Mouse (Mus musculus): Measurements from ENCODE around the gene Rad51c. TPM values are rescaled to one million over a fixed set of nuclear protein-coding genes. Genes with fewer than 3 reads are reported as not detected.
A peak's percentile ranks its signal among the peaks of the same experiment; 100 is the strongest.
"Not testable (repeated sequence)": the region's sequence is repeated elsewhere in the genome, so short reads cannot be mapped to it uniquely, and the experiment has no call there.

Gene Rad51c
- total and polyA plus RNA-seq, 3 experiments: 4.8 to 6.8 (median 6.3) TPM

- no peak for TF ChIP-seq MEF2A (IDR thresholded peaks at IDR 0.05; ENCODE audit: borderline replicate concordance, low read depth, low read length)
- no peak for TF ChIP-seq USF1 (IDR thresholded peaks at IDR 0.05; ENCODE audit: low read depth, low read length)
- no peak for TF ChIP-seq CHD2 (IDR thresholded peaks at IDR 0.05; ENCODE audit: low read length)
- TF ChIP-seq SMC3 (IDR thresholded peaks at IDR 0.05; ENCODE audit: low read depth, low read length): 0 out of 2 replicates have a peak, but pooled peaks have one; percentile 1
- no peak for TF ChIP-seq JUND (conservative IDR thresholded peaks at IDR 0.05; ENCODE audit: low read depth, low read length)
- H3K4me3 ChIP-seq (replicated peaks in 1 of 3; ENCODE audit: low read depth in 2 of 3, low read length in 2 of 3, poor library complexity in 1 of 3): no peak overlapping the region
- H3K4me2 ChIP-seq (ENCODE audit: insufficient read depth, low read depth, poor library complexity, severe bottlenecking): no peak overlapping the region
- H3K9ac ChIP-seq (ENCODE audit: insufficient read depth, low read depth): no peak overlapping the region
- dilution Hi-C loops (cut with MboI; ENCODE audit: extremely low pct_ligation_motif_present, extremely low pct_unique_long_range_greater_than_20kb, low sequenced_read_pairs) (no loop called here), in situ Hi-C loops (cut with MboI; ENCODE audit: low pct_ligation_motif_present, low pct_unique_long_range_greater_than_20kb, low sequenced_read_pairs) (no loop called here)
- H3K27ac ChIP-seq (ENCODE audit: insufficient read depth, low read depth): no peak overlapping the region
- no peaks in the 10 kb centered on the region for H3K79me2 ChIP-seq (replicated peaks; ENCODE audit: control insufficient read depth, extremely low read depth, insufficient read depth, poor library complexity, severe bottlenecking)
- H3K27me3 ChIP-seq (replicated peaks): no peaks in the 10 kb centered on the region
- H3K9me3 ChIP-seq (replicated peaks; ENCODE audit: low read length): no peaks in the 10 kb centered on the region
- no peak for DNase-seq (ENCODE audit: extremely low read depth)
- H3K4me1 ChIP-seq (ENCODE audit: control insufficient read depth in 1 of 2, insufficient read depth in 2 of 2): peaks cover 10 to 29% of the 10 kb centered on the region in 2 experiments; a peak in 3 of 4 replicates
- no peaks in the 10 kb centered on the region for H3K36me3 ChIP-seq (replicated peaks in 1 of 2; ENCODE audit: control insufficient read depth in 1 of 2, insufficient read depth in 1 of 2, low read length in 1 of 2)
These were observed 44.4 kb upstream of the Rad51c start for GRCm38 (mm10) chr11:87449200-87449547.

DNA sequence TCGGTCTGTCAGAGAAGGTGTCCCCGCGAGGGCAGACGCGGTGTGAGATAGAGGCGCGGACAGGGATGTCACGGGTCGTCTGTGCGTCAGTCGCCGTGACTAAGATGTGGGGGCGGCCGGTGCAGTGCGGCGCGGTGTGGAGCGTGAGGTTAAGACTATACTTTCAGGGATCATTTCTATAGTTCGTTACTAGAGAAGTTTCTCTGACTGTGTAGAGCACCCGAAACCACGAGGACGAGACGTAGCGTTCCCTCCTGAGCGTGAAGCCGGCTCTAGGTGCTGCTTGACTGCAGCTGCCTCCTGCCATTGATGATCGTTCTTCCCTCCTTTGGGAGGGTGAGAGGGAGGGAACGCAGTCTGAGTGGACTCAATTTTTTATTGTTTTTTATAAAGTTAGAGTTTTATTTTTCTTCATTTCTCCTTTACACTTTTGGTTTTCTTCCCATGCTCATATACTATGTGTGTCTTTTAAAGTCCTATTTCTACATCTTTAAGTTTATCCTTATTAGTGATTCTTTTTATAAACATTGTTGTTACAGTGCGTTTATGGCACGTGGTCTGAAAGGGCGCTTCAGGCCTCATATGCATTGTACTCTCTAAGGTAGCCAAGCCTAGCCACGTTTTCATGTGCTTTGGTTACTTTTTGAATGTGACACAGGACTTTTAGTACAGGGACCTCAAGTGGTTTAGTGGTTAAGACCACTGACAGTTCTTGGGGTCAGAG, 43.9 kb upstream of the Rad51c start:
- TF ChIP-seq USF1 (IDR thresholded peaks at IDR 0.05; ENCODE audit: low read depth, low read length): peak; percentile 82
- peak; percentile 88 for TF ChIP-seq MAZ (IDR thresholded peaks at IDR 0.05; ENCODE audit: low read depth, low read length)
- peak; percentile 100 for TF ChIP-seq POLR2AphosphoS2 (IDR thresholded peaks at IDR 0.05; ENCODE audit: low read depth, low read length)
- TF ChIP-seq MEF2A (IDR thresholded peaks at IDR 0.05; ENCODE audit: borderline replicate concordance, low read depth, low read length): peak; percentile 90
- peak; percentile 100 for TF ChIP-seq ZMIZ1 (IDR thresholded peaks at IDR 0.05; ENCODE audit: low read depth, low read length)
- peak; percentile 4; the same call in 1 of the 2 replicates for TF ChIP-seq ZC3H11A (IDR thresholded peaks at IDR 0.05; ENCODE audit: low read depth, low read length)
- peak; percentile 43 for TF ChIP-seq TBP (conservative IDR thresholded peaks at IDR 0.05; ENCODE audit: low read depth, low read length)
- 0 out of 2 replicates have a peak, but pooled peaks have one; percentile 1 for TF ChIP-seq SMC3 (IDR thresholded peaks at IDR 0.05; ENCODE audit: low read depth, low read length)
- peak; percentile 72 for TF ChIP-seq USF2 (conservative IDR thresholded peaks at IDR 0.05; ENCODE audit: low read depth, low read length)
- TF ChIP-seq E2F4 (IDR thresholded peaks at IDR 0.05; ENCODE audit: insufficient replicate concordance, low read depth, low read length): 0 out of 2 replicates have a peak, but pooled peaks have one; percentile 70
- peak; percentile 79; the same call in 1 of the 2 replicates for TF ChIP-seq IRF4 (IDR thresholded peaks at IDR 0.05; ENCODE audit: low read depth, low read length)
- TF ChIP-seq MXI1 (IDR thresholded peaks at IDR 0.05; ENCODE audit: low read depth, low read length): peak; percentile 99
- peak; percentile 100 for TF ChIP-seq MYC (IDR thresholded peaks at IDR 0.05; ENCODE audit: low read depth, low read length)
- peak; percentile 77 for TF ChIP-seq HCFC1 (IDR thresholded peaks at IDR 0.05; ENCODE audit: low read depth, low read length)
- TF ChIP-seq SIN3A (IDR thresholded peaks at IDR 0.05; ENCODE audit: low read length): peak; percentile 99
- TF ChIP-seq NELFE (IDR thresholded peaks at IDR 0.05; ENCODE audit: low read depth, low read length): peak; percentile 99
- peak; percentile 82 for TF ChIP-seq MAFK (IDR thresholded peaks at IDR 0.05; ENCODE audit: insufficient replicate concordance, low read length)
- peak; percentile 100 for TF ChIP-seq MAX (IDR thresholded peaks at IDR 0.05; ENCODE audit: low read length)
- TF ChIP-seq ETS1 (conservative IDR thresholded peaks at IDR 0.05; ENCODE audit: low read depth, low read length): peak; percentile 96
- TF ChIP-seq JUN (IDR thresholded peaks at IDR 0.05; ENCODE audit: insufficient read depth, low read depth, low read length): peak; percentile 76; the same call in 1 of the 2 replicates
- TF ChIP-seq ZNF384 (IDR thresholded peaks at IDR 0.05; ENCODE audit: low read depth, low read length): peak; percentile 45; the same call in 1 of the 2 replicates
- peak; percentile 99 for TF ChIP-seq POLR2A (IDR thresholded peaks at IDR 0.05; ENCODE audit: low read depth, low read length)
- 0 out of 2 replicates have a peak, but pooled peaks have one; percentile 53 for TF ChIP-seq CHD2 (IDR thresholded peaks at IDR 0.05; ENCODE audit: low read length)
- TF ChIP-seq RCOR1 (conservative IDR thresholded peaks at IDR 0.05; ENCODE audit: low read depth, low read length): peak; percentile 94; the same call in 1 of the 2 replicates
- peak; percentile 99 for TF ChIP-seq BHLHE40 (IDR thresholded peaks at IDR 0.05; ENCODE audit: low read depth, low read length)
- 0 out of 2 replicates have a peak, but pooled peaks have one; percentile 31 for TF ChIP-seq TCF12 (IDR thresholded peaks at IDR 0.05; ENCODE audit: low read depth, low read length)
- peak; percentile 13; the same call in 1 of the 2 replicates for TF ChIP-seq NRF1 (IDR thresholded peaks at IDR 0.05; ENCODE audit: low read depth, low read length)
- dilution Hi-C loops (cut with MboI; ENCODE audit: extremely low pct_ligation_motif_present, extremely low pct_unique_long_range_greater_than_20kb, low sequenced_read_pairs); H3K9ac ChIP-seq (ENCODE audit: insufficient read depth, low read depth); H3K27me3 ChIP-seq (replicated peaks); H3K79me2 ChIP-seq (replicated peaks; ENCODE audit: control insufficient read depth, extremely low read depth, insufficient read depth, poor library complexity, severe bottlenecking); H3K27ac ChIP-seq (ENCODE audit: insufficient read depth, low read depth); in situ Hi-C loops (cut with MboI; ENCODE audit: low pct_ligation_motif_present, low pct_unique_long_range_greater_than_20kb, low sequenced_read_pairs); H3K4me2 ChIP-seq (ENCODE audit: insufficient read depth, low read depth, poor library complexity, severe bottlenecking); H3K36me3 ChIP-seq (replicated peaks in 1 of 2; ENCODE audit: control insufficient read depth in 1 of 2, insufficient read depth in 1 of 2, low read length in 1 of 2); H3K4me3 ChIP-seq (replicated peaks in 1 of 3; ENCODE audit: low read depth in 2 of 3, low read length in 2 of 3, poor library complexity in 1 of 3); H3K9me3 ChIP-seq (replicated peaks; ENCODE audit: low read length): not testable (repeated sequence)
- peak; percentile 99 for DNase-seq (ENCODE audit: extremely low read depth)
- peaks cover 6 to 24% of the 10 kb centered on the region in 2 experiments; a peak in 3 of 4 replicates for H3K4me1 ChIP-seq (ENCODE audit: control insufficient read depth in 1 of 2, insufficient read depth in 2 of 2)
